Mouse (Mus musculus) intestine, embryonic 14.5 days (tissue): Measurements from ENCODE around the gene Olfr1382. TPM values are rescaled to one million over a fixed set of nuclear protein-coding genes. Genes with fewer than 3 reads are reported as not detected.
"Not testable (repeated sequence)": the region's sequence is repeated elsewhere in the genome, so short reads cannot be mapped to it uniquely, and the experiment has no call there.

Experiments
- ATAC-seq: fragments of 200-750 bp; cut with Nextera tagmentation; replicated peaks from 2 replicates; pipeline ENCODE4 v1.8.0; 2017; ENCODE audit warnings: low read depth, moderate number of reproducible peaks, moderate TSS enrichment, moderate library complexity; ENCODE audit not compliant: low FRiP score, low TSS enrichment
- DNase-seq: peaks from one replicate; pipeline ENCODE4 v3.0.0-alpha.2; 2018; ENCODE audit warnings: low spot score
- H3K27ac ChIP-seq: fragments of 300-500 bp; sonication (generic); 2 replicates; pipeline ENCODE4 v1.5.1; 2014; ENCODE audit warnings: low read depth, mild to moderate bottlenecking, control low read depth
- H3K27me3 ChIP-seq: fragments of 300-500 bp; sonication (generic); replicated peaks from 2 replicates; pipeline ENCODE4 v1.6.1; 2014; ENCODE audit warnings: low read length, control low read depth; ENCODE audit not compliant: control insufficient read depth, insufficient read depth
- H3K36me3 ChIP-seq: fragments of 300-500 bp; sonication (generic); 2 replicates; pipeline ENCODE4 v1.6.1; 2014; ENCODE audit warnings: low read length, control low read depth; ENCODE audit not compliant: control insufficient read depth, insufficient read depth
- H3K4me1 ChIP-seq: fragments of 300-500 bp; sonication (generic); replicated peaks from 2 replicates; pipeline ENCODE4 v1.6.1; 2014; ENCODE audit warnings: low read length, control low read depth, mixed read lengths; ENCODE audit not compliant: control insufficient read depth, insufficient read depth
- H3K4me2 ChIP-seq: fragments of 300-500 bp; sonication (generic); 2 replicates; pipeline ENCODE4 v1.6.1; 2014; ENCODE audit warnings: low read length
- H3K4me3 ChIP-seq: fragments of 300-500 bp; sonication (generic); 2 replicates; pipeline ENCODE4 v1.5.1; 2014; ENCODE audit warnings: low read depth, low read length, control low read depth, mixed read lengths
- H3K9ac ChIP-seq: fragments of 300-500 bp; sonication (generic); 2 replicates; pipeline ENCODE4 v1.6.1; 2014; ENCODE audit warnings: mild to moderate bottlenecking, low read length
- H3K9me3 ChIP-seq: fragments of 300-500 bp; sonication (generic); 2 replicates; pipeline ENCODE4 v1.6.1; 2016; ENCODE audit warnings: low read length, control low read depth; ENCODE audit not compliant: control insufficient read depth
- WGBS: fragments of 180-500 bp; shearing (Covaris S2); extraction: QIAGEN DNeasy Blood & Tissue Kit; methylation state at CpG from one replicate; pipeline ENCODE4 v1.1.7; 2014; 5-methylcytosine and 5-hydroxymethylcytosine counted together
- polyA plus RNA-seq: library from polyadenylated mRNA; unstranded; fragments of >200 nt; fragmentation: Nextera tagmentation; extraction: Ambion mirVana; gene quantifications from 2 replicates; pipeline ENCODE4 v1.2.1, GENCODE M21; 2014

The Olfr1382 gene
- polyA plus RNA-seq, result not detected in 2 replicates

GRCm38 (mm10) chr11:49527947-49528346, at the start of gene Olfr1382:
Gene Olfr1382, plus strand, starts transcription at chr11:49528247.
- Histone ChIP-seq H3K27ac (no peak within 1 kb of the TSS), H3K4me1 (no peaks in the 10 kb centered on the region), H3K36me3 (no peaks in the 10 kb centered on the region), H3K27me3 (no peaks in the 10 kb centered on the region), H3K4me2 (no peak within 1 kb of the TSS), H3K4me3 (no peak within 1 kb of the TSS), H3K9me3 (no peaks in the 10 kb centered on the region), H3K9ac (no peak within 1 kb of the TSS)
- ATAC-seq, result no peak
- WGBS, result 88% methylated on average over 3 of the region's 3 CpGs
- DNase-seq, result no peak

- Histone ChIP-seq H3K9me3 (no peaks in the 10 kb centered on the region), H3K4me1 (no peaks in the 10 kb centered on the region), H3K4me3 (no peak overlapping the region), H3K36me3 (no peaks in the 10 kb centered on the region), H3K4me2 (no peak overlapping the region), H3K9ac (no peak overlapping the region), H3K27ac (no peak overlapping the region), H3K27me3 (no peaks in the 10 kb centered on the region)
- ATAC-seq (no peak), DNase-seq (no peak)
- WGBS, result 41% methylated on average over 4 of the region's 4 CpGs
Observed at GRCm38 (mm10) chr11:49485973-49486372, 42.1 kb upstream of the Olfr1382 start.

- H3K9ac ChIP-seq, H3K36me3 ChIP-seq, H3K4me1 ChIP-seq, H3K4me2 ChIP-seq, DNase-seq, H3K27me3 ChIP-seq, H3K9me3 ChIP-seq, ATAC-seq, H3K27ac ChIP-seq, H3K4me3 ChIP-seq: not testable (repeated sequence)
- WGBS, result 72% methylated on average over 1 of the region's 1 CpGs
Observed at GRCm38 (mm10) chr11:49488770-49489169, 39.3 kb upstream of the Olfr1382 start, which contains the start of gene Olfr1385. Gene Olfr1385, plus strand, starts transcription at chr11:49489070.

- WGBS, result 76% methylated on average over 5 of the region's 5 CpGs
- no peak overlapping the region for H3K4me3 ChIP-seq
- H3K27ac ChIP-seq, result no peak overlapping the region
- H3K4me2 ChIP-seq, result no peak overlapping the region
- no peaks in the 10 kb centered on the region for H3K36me3 ChIP-seq
- no peak overlapping the region for H3K9ac ChIP-seq
- no peak for ATAC-seq
- H3K9me3 ChIP-seq, result no peaks in the 10 kb centered on the region
- H3K4me1 ChIP-seq, result no peaks in the 10 kb centered on the region
- H3K27me3 ChIP-seq, result no peaks in the 10 kb centered on the region
- DNase-seq, result no peak
Observed at GRCm38 (mm10) chr11:49518086-49518485, 10.0 kb upstream of the Olfr1382 start.

- Histone ChIP-seq H3K4me2 (no peak within 1 kb of the TSS), H3K4me3 (no peak within 1 kb of the TSS), H3K4me1 (no peaks in the 10 kb centered on the region), H3K36me3 (no peaks in the 10 kb centered on the region), H3K9me3 (no peaks in the 10 kb centered on the region), H3K9ac (no peak within 1 kb of the TSS), H3K27me3 (no peaks in the 10 kb centered on the region), H3K27ac (no peak within 1 kb of the TSS)
- DNase-seq (no peak), ATAC-seq (no peak)
Observed at GRCm38 (mm10) chr11:49519348-49519747, 8.7 kb upstream of the Olfr1382 start, which contains the start of gene Olfr1383. Gene Olfr1383, plus strand, starts transcription at chr11:49519648.

- H3K9ac ChIP-seq, result no peak overlapping the region
- no peak overlapping the region for H3K27ac ChIP-seq
Observed at GRCm38 (mm10) chr11:49532761-49533160, 4.7 kb downstream of the Olfr1382 start.

GRCm38 (mm10) chr11:49536631-49537030, 8.6 kb downstream of the Olfr1382 start:
- WGBS, result 82% methylated on average over 2 of the region's 2 CpGs
- DNase-seq, H3K4me1 ChIP-seq, H3K4me3 ChIP-seq, H3K27ac ChIP-seq, H3K27me3 ChIP-seq, ATAC-seq, H3K9ac ChIP-seq, H3K36me3 ChIP-seq, H3K9me3 ChIP-seq, H3K4me2 ChIP-seq: not testable (repeated sequence)

More at GRCm38 (mm10) chr11:49532761-49533160, 4.7 kb downstream of the Olfr1382 start:
- Histone ChIP-seq H3K27me3 (no peaks in the 10 kb centered on the region), H3K4me2 (no peak overlapping the region), H3K4me3 (no peak overlapping the region), H3K36me3 (no peaks in the 10 kb centered on the region), H3K4me1 (no peaks in the 10 kb centered on the region), H3K9me3 (no peaks in the 10 kb centered on the region)
- ATAC-seq (no peak), DNase-seq (no peak)

GRCm38 (mm10) chr11:49543149-49543548, 15.1 kb downstream of the Olfr1382 start, which contains the start of gene Olfr1381:
Gene Olfr1381, plus strand, starts transcription at chr11:49543449.
- H3K27me3 ChIP-seq, H3K9ac ChIP-seq, DNase-seq, H3K4me1 ChIP-seq, H3K36me3 ChIP-seq, H3K4me3 ChIP-seq, H3K27ac ChIP-seq, ATAC-seq, H3K4me2 ChIP-seq, H3K9me3 ChIP-seq: not testable (repeated sequence)
- WGBS, result 82% methylated on average over 3 of the region's 3 CpGs

GRCm38 (mm10) chr11:49554033-49554432, 26.0 kb downstream of the Olfr1382 start:
- not testable (repeated sequence) for H3K4me2 ChIP-seq, DNase-seq, H3K27ac ChIP-seq, H3K4me3 ChIP-seq, ATAC-seq, H3K9ac ChIP-seq, H3K36me3 ChIP-seq, H3K27me3 ChIP-seq, H3K9me3 ChIP-seq, H3K4me1 ChIP-seq
- 70% methylated on average over 3 of the region's 3 CpGs for WGBS
